Mouse (Mus musculus) ES-E14 (cell line): ENCODE data around the gene Gm7361.

Experiments used
- HCFC1 ChIP-seq: IDR thresholded peaks from 2 replicates; pipeline ENCODE4 v1.6.1; 2012; ENCODE audit warnings: low read length, inconsistent platforms, borderline replicate concordance; ENCODE audit not compliant: insufficient read depth
- MAFK ChIP-seq: IDR thresholded peaks from 2 replicates; pipeline ENCODE4 v1.6.1; 2014; ENCODE audit warnings: mild to moderate bottlenecking, low read depth, low read length, inconsistent platforms; ENCODE audit not compliant: insufficient read depth
- ZC3H11A ChIP-seq: IDR thresholded peaks from 2 replicates; pipeline ENCODE4 v1.6.1; 2012; ENCODE audit warnings: low read depth, mild to moderate bottlenecking, inconsistent platforms, low read length, borderline replicate concordance
- ZNF384 ChIP-seq: IDR thresholded peaks from 2 replicates; pipeline ENCODE4 v1.6.1; 2012; ENCODE audit warnings: low read depth, low read length, inconsistent platforms

GRCm38 (mm10) chr5:26280361-26280760 is 22.9 kb downstream of the Gm7361 start:
- TF ChIP-seq ZNF384: no peak
- TF ChIP-seq MAFK: no peak
- TF ChIP-seq HCFC1: no peak
- TF ChIP-seq ZC3H11A: no peak
